Mouse (Mus musculus) lung, adult 2 months (tissue): ENCODE measurements around the gene Phb2.

ENCODE experiments used
- CTCF ChIP-seq: fragments of 200-500 bp; IDR thresholded peaks from 2 replicates; pipeline ENCODE4 v1.5.1; 2011; ENCODE audit warnings: mild to moderate bottlenecking, low read length, control low read depth; ENCODE audit not compliant: insufficient read depth
- POLR2A ChIP-seq: fragments of 200-500 bp; IDR thresholded peaks from 2 replicates; pipeline ENCODE4 v1.6.1; 2011; ENCODE audit warnings: low read depth, mild to moderate bottlenecking, control low read depth, low read length, borderline replicate concordance; ENCODE audit errors: extremely low read depth

- peak; percentile 40 for TF ChIP-seq CTCF
- no peak for TF ChIP-seq POLR2A
Observed at GRCm38 (mm10) chr6:124740211-124740887, 28.2 kb downstream of the Phb2 start.
